8 mouse cellular contexts compared by ENCODE assay signal in the genomic region with DNA sequence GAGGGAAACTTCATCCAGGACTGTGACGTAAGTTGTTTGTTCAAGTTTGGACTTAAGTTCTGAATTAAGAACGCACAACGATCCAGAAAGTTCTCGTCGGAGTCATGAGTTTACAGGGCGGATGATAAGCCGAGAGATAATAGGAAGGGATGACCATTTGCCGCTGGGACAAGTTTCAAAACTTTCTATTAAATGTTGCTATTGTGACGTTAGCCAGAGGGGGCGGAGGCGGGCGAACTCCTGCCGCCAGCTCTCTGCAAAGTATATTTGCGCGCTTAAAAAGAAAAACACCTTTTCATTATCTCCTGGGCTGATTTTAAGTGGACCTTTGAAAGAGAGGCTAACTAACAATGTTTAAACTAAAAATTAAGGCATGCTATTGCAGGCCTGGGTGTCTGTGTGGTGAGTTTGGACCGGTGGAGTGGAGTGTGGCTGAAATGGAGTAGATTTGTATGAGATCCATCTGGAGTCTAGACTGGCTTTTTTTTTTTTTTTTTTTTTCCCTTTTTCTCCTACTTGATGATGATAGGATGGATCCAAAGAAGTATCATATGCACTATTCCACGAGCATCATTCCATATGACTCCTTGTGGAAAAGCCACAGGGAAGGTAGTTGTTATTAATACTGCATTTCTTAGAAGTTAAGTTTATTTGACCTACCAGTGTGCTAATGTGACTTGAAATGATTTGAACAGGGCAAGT. TPM values are rescaled to one million over a fixed set of nuclear protein-coding genes. Genes with fewer than 3 reads are reported as not detected.
DNase-seq lines count a peak whose midpoint lies in the region; ATAC-seq and TF ChIP-seq lines count a peak whose summit lies in the region.

No protein-coding gene starts in this region.

- peak; percentile 69 for DNase-seq in CD4-positive, CD25-positive, alpha-beta regulatory T cell, adult 2 months (ENCODE audit: low read depth, low spot score)
- peak; percentile 61 for DNase-seq in Muller cell, postnatal 12 days (ENCODE audit: inconsistent ontology term)
- peak; percentile 74 for DNase-seq in embryonic facial prominence, embryonic 11.5 days (ENCODE audit: low spot score)
- peak; percentile 72 for DNase-seq in lung, postnatal 0 days (ENCODE audit: low spot score)
- no peak for DNase-seq in right cerebral cortex, postnatal 14 days

- H3K27ac ChIP-seq in embryonic facial prominence, embryonic 11.5 days (replicated peaks; ENCODE audit: low read depth, low read length) = peak overlapping the region; percentile 72
- H3K27ac ChIP-seq in heart, embryonic 13.5 days (replicated peaks) = peak overlapping the region; percentile 88
- H3K27ac ChIP-seq in kidney, embryonic 14.5 days (ENCODE audit: low read depth, low read length) = peak overlapping the region; percentile 71
- H3K27ac ChIP-seq in lung, postnatal 0 days (ENCODE audit: low read length) = peak overlapping the region; percentile 93

- WGBS in embryonic facial prominence, embryonic 11.5 days = 3% methylated on average over 17 of the region's 17 CpGs
- 3% methylated on average over 17 of the region's 17 CpGs for WGBS in heart, embryonic 13.5 days
- WGBS in kidney, embryonic 14.5 days = 3% methylated on average over 17 of the region's 17 CpGs
- under 1% methylated on average over 17 of the region's 17 CpGs for whole genome bisulfite sequencing in lung, postnatal 0 days

- TF ChIP-seq CTCF in lung, postnatal 0 days (IDR thresholded peaks at IDR 0.05) = peak; percentile 50

- ATAC-seq in embryonic facial prominence, embryonic 11.5 days (replicated peaks; ENCODE audit: insufficient number of reproducible peaks, low FRiP score, low TSS enrichment, low read depth) = no peak
- ATAC-seq in heart, embryonic 13.5 days (ENCODE audit: extremely low read depth, insufficient number of reproducible peaks, low FRiP score, low TSS enrichment) = no peak
- ATAC-seq in kidney, embryonic 14.5 days (ENCODE audit: low FRiP score, low TSS enrichment) = peak; percentile 43; the same call in 1 of the 2 replicates
- peak; percentile 31 for ATAC-seq in lung, postnatal 0 days
- peak; percentile 61; the same call in 1 of the 2 replicates for ATAC-seq in neutrophil, adult 5-6 weeks (ENCODE audit: extremely low read depth, insufficient number of reproducible peaks, low FRiP score, poor library complexity, severe bottlenecking)

- H3K9ac ChIP-seq in embryonic facial prominence, embryonic 11.5 days (replicated peaks; ENCODE audit: low read length) = peak overlapping the region; percentile 76
- H3K9ac ChIP-seq in heart, embryonic 13.5 days = peak overlapping the region; percentile 93
- H3K9ac ChIP-seq in kidney, embryonic 14.5 days (ENCODE audit: low read depth, low read length) = peak overlapping the region; percentile 90
- peak overlapping the region; percentile 86 for H3K9ac ChIP-seq in lung, postnatal 0 days (replicated peaks; ENCODE audit: low read depth)

- H3K4me1 ChIP-seq in embryonic facial prominence, embryonic 11.5 days (ENCODE audit: control insufficient read depth, insufficient read depth, low read length) = no peaks in the 10 kb centered on the region; the same call in 1 of the 2 replicates
- H3K4me1 ChIP-seq in heart, embryonic 13.5 days = peaks cover 14% of the 10 kb centered on the region
- 0 out of 2 replicates have a peak, but pooled peaks cover 3% of the 10 kb centered on the region for H3K4me1 ChIP-seq in kidney, embryonic 14.5 days (ENCODE audit: control insufficient read depth, insufficient read depth, low read length)
- H3K4me1 ChIP-seq in lung, postnatal 0 days (ENCODE audit: insufficient read depth, low read depth, low read length) = peaks cover 3% of the 10 kb centered on the region; the same call in 1 of the 2 replicates

- no peaks in the 10 kb centered on the region for H3K9me3 ChIP-seq in embryonic facial prominence, embryonic 11.5 days (replicated peaks; ENCODE audit: control insufficient read depth, low read length)
- H3K9me3 ChIP-seq in heart, embryonic 13.5 days = no peaks in the 10 kb centered on the region
- H3K9me3 ChIP-seq in kidney, embryonic 14.5 days (ENCODE audit: control insufficient read depth, low read length) = no peaks in the 10 kb centered on the region
- no peaks in the 10 kb centered on the region for H3K9me3 ChIP-seq in lung, postnatal 0 days (ENCODE audit: low read length)

- no peaks in the 10 kb centered on the region for H3K36me3 ChIP-seq in embryonic facial prominence, embryonic 11.5 days (replicated peaks; ENCODE audit: control insufficient read depth, insufficient read depth, low read depth, low read length)
- no peaks in the 10 kb centered on the region for H3K36me3 ChIP-seq in heart, embryonic 13.5 days
- peaks cover 5% of the 10 kb centered on the region; the same call in 1 of the 2 replicates for H3K36me3 ChIP-seq in kidney, embryonic 14.5 days (ENCODE audit: control insufficient read depth, insufficient read depth, low read length)
- H3K36me3 ChIP-seq in lung, postnatal 0 days (ENCODE audit: insufficient read depth, low read length) = no peaks in the 10 kb centered on the region

- no peaks in the 10 kb centered on the region for H3K27me3 ChIP-seq in embryonic facial prominence, embryonic 11.5 days (ENCODE audit: control insufficient read depth, insufficient read depth, low read length)
- H3K27me3 ChIP-seq in heart, embryonic 13.5 days (replicated peaks) = no peaks in the 10 kb centered on the region
- H3K27me3 ChIP-seq in kidney, embryonic 14.5 days (ENCODE audit: control insufficient read depth, insufficient read depth, low read length) = no peaks in the 10 kb centered on the region
- no peaks in the 10 kb centered on the region for H3K27me3 ChIP-seq in lung, postnatal 0 days (replicated peaks; ENCODE audit: insufficient read depth, low read length)

- H3K4me2 ChIP-seq in embryonic facial prominence, embryonic 11.5 days (ENCODE audit: low read depth, low read length) = peak overlapping the region; percentile 71
- peak overlapping the region; percentile 79 for H3K4me2 ChIP-seq in heart, embryonic 13.5 days
- H3K4me2 ChIP-seq in kidney, embryonic 14.5 days (replicated peaks; ENCODE audit: low read depth, low read length) = peak overlapping the region; percentile 77
- H3K4me2 ChIP-seq in lung, postnatal 0 days (replicated peaks; ENCODE audit: low read depth, low read length) = peak overlapping the region; percentile 81

- no peak for TF ChIP-seq EP300 in lung, postnatal 0 days (IDR thresholded peaks at IDR 0.05)

- peak overlapping the region; percentile 80 for H3K4me3 ChIP-seq in embryonic facial prominence, embryonic 11.5 days (ENCODE audit: low read depth, low read length)
- H3K4me3 ChIP-seq in heart, embryonic 13.5 days = peak overlapping the region; percentile 90
- peak overlapping the region; percentile 83 for H3K4me3 ChIP-seq in kidney, embryonic 14.5 days (ENCODE audit: low read length)
- H3K4me3 ChIP-seq in lung, postnatal 0 days (ENCODE audit: low read depth, low read length) = peak overlapping the region; percentile 89

RNA-seq across cellular contexts. Expression of a gene that starts 0.9 kb away (rescaled TPM):
- polyA plus RNA-seq in embryonic facial prominence, embryonic 11.5 days (2014; fragmentation: Nextera tagmentation; extraction: Ambion mirVana) = 25.0 and 27.3 TPM in 2 replicates
- 6.2 and 6.9 TPM in 2 replicates for polyA plus RNA-seq in heart, embryonic 13.5 days (2015; fragmentation: Nextera tagmentation; extraction: Ambion mirVana)
- polyA plus RNA-seq in kidney, embryonic 14.5 days (2014; fragmentation: Nextera tagmentation; extraction: Ambion mirVana) = 21.7 and 31.8 TPM in 2 replicates
- 113 and 117 TPM in 2 replicates for polyA plus RNA-seq in lung, postnatal 0 days (2015; fragmentation: Nextera tagmentation; extraction: Ambion mirVana)
- total RNA-seq in neutrophil, adult 5-6 weeks (2017) = 6.3 and 12.8 TPM in 2 replicates

RNA-seq across cellular contexts. Expression of a gene that starts 32.9 kb away (rescaled TPM):
- 18.6 and 18.8 TPM in 2 replicates for polyA plus RNA-seq in embryonic facial prominence, embryonic 11.5 days (2014; fragmentation: Nextera tagmentation; extraction: Ambion mirVana)
- 10.3 and 10.9 TPM in 2 replicates for polyA plus RNA-seq in heart, embryonic 13.5 days (2015; fragmentation: Nextera tagmentation; extraction: Ambion mirVana)
- 13.5 and 18.5 TPM in 2 replicates for polyA plus RNA-seq in kidney, embryonic 14.5 days (2014; fragmentation: Nextera tagmentation; extraction: Ambion mirVana)
- polyA plus RNA-seq in lung, postnatal 0 days (2015; fragmentation: Nextera tagmentation; extraction: Ambion mirVana) = 5.2 and 6.2 TPM in 2 replicates
- total RNA-seq in neutrophil, adult 5-6 weeks (2017) = 16.5 and 17.8 TPM in 2 replicates

Comparison
In these comparisons a context has a peak if more than half of its experiments do, and no peak if none do; other contexts are left out.
1. ATAC-seq: peak in kidney, embryonic 14.5 days (single experiment), lung, postnatal 0 days (single experiment) and neutrophil, adult 5-6 weeks (single experiment); none in embryonic facial prominence, embryonic 11.5 days (single experiment) and heart, embryonic 13.5 days (single experiment).
2. Peak in every context shown above with its lines, with median percentiles within 50 percentile points of each other: H3K27ac ChIP-seq, H3K4me2 ChIP-seq, H3K4me3 ChIP-seq and H3K9ac ChIP-seq.